Mouse (Mus musculus) heart, postnatal 0 days (tissue): Measurements from ENCODE around the gene Tmem176b. TPM values are rescaled to one million over a fixed set of nuclear protein-coding genes. Genes with fewer than 3 reads are reported as not detected.

ENCODE experiments used
- ATAC-seq: fragments of 200-750 bp; cut with Nextera tagmentation; 2 replicates; pipeline ENCODE4 v1.8.0; 2017; ENCODE audit warnings: low read depth, moderate number of reproducible peaks, moderate library complexity; ENCODE audit not compliant: insufficient read depth
- DNase-seq: peaks from one replicate; pipeline ENCODE4 v3.0.0-alpha.2; 2016; ENCODE audit warnings: low spot score
- H3K27ac ChIP-seq: fragments of 300-500 bp; sonication (generic); 2 replicates; pipeline ENCODE4 v1.5.1; 2014; ENCODE audit warnings: low read depth, mild to moderate bottlenecking
- H3K27me3 ChIP-seq: fragments of 300-500 bp; sonication (generic); 2 replicates; pipeline ENCODE4 v1.6.1; 2014; ENCODE audit warnings: low read length, mixed read lengths; ENCODE audit not compliant: control insufficient read depth, insufficient read depth
- H3K36me3 ChIP-seq: fragments of 300-500 bp; sonication (generic); replicated peaks from 2 replicates; pipeline ENCODE4 v1.6.1; 2014; ENCODE audit warnings: low read length, mixed read lengths; ENCODE audit not compliant: control insufficient read depth, insufficient read depth
- H3K4me1 ChIP-seq: fragments of 300-500 bp; sonication (generic); 2 replicates; pipeline ENCODE4 v1.6.1; 2014; ENCODE audit warnings: antibody characterized with exemption; ENCODE audit not compliant: control insufficient read depth, insufficient read depth
- H3K4me2 ChIP-seq: fragments of 300-500 bp; sonication (generic); 2 replicates; pipeline ENCODE4 v1.6.1; 2014; ENCODE audit warnings: low read depth, mild to moderate bottlenecking, low read length, moderate library complexity
- H3K4me3 ChIP-seq: fragments of 300-500 bp; sonication (generic); 2 replicates; pipeline ENCODE4 v1.5.1; 2014; ENCODE audit warnings: low read depth, low read length
- H3K9ac ChIP-seq: fragments of 300-500 bp; sonication (generic); replicated peaks from 2 replicates; pipeline ENCODE4 v1.6.1; 2014; ENCODE audit warnings: low read depth, low read length, mixed read lengths
- H3K9me3 ChIP-seq: fragments of 300-500 bp; sonication (generic); replicated peaks from 2 replicates; pipeline ENCODE4 v1.6.1; 2016; ENCODE audit warnings: low read length; ENCODE audit not compliant: control insufficient read depth
- CTCF ChIP-seq: IDR thresholded peaks from 2 replicates; pipeline ENCODE4 v1.5.1; 2016; ENCODE audit warnings: antibody characterized with exemption, control low read depth, low read depth
- EP300 ChIP-seq: IDR thresholded peaks from 2 replicates; pipeline ENCODE4 v1.6.1; 2016; ENCODE audit warnings: antibody characterized with exemption, low read depth
- WGBS: fragments of 180-500 bp; shearing (Covaris S2); extraction: QIAGEN DNeasy Blood & Tissue Kit; methylation state at CpG from one replicate; pipeline ENCODE4 v1.1.7; 2014; 5-methylcytosine and 5-hydroxymethylcytosine counted together
- polyA plus RNA-seq: library from polyadenylated mRNA; unstranded; fragments of >200 nt; fragmentation: Nextera tagmentation; extraction: Ambion mirVana; gene quantifications from 2 replicates; pipeline ENCODE4 v1.2.1, GENCODE M21; 2015
- total RNA-seq: library from RNA; depleted of rRNA; stranded (reverse); fragments of >200 nt; gene quantifications from 2 replicates; pipeline ENCODE4 v1.2.3, GENCODE M21; 2014; ENCODE audit warnings: low replicate concordance

Gene Tmem176b
- total and polyA plus RNA-seq, 2 experiments from 2014 or later: 93.9 to 168 TPM

GRCm38 (mm10) chr6:48840371-48840969 lies 826 bp downstream of the Tmem176b start, which contains the start of gene Tmem176a:
TSS of gene Tmem176a (plus strand) at chr6:48840919.
- DNase-seq (peak; percentile 62), ATAC-seq (peak; percentile 22)
- peak within 1 kb of the TSS; percentile 45 for H3K4me3 ChIP-seq
- H3K4me1 ChIP-seq: peaks cover 14% of the 10 kb centered on the region; the same call in 1 of the 2 replicates
- H3K36me3 ChIP-seq: peaks cover 4% of the 10 kb centered on the region
- H3K4me2 ChIP-seq: peak within 1 kb of the TSS; percentile 59
- no peaks in the 10 kb centered on the region for H3K9me3 ChIP-seq
- TF ChIP-seq EP300: no peak
- no peak for TF ChIP-seq CTCF
- peak within 1 kb of the TSS; percentile 27 for H3K9ac ChIP-seq
- 3% methylated on average over 7 of the region's 7 CpGs for WGBS
- H3K27me3 ChIP-seq: no peaks in the 10 kb centered on the region
- H3K27ac ChIP-seq: peak within 1 kb of the TSS; percentile 84

GRCm38 (mm10) chr6:48838321-48839080 lies 2.8 kb downstream of the Tmem176b start:
- Histone ChIP-seq H3K9me3 (no peaks in the 10 kb centered on the region), H3K27me3 (no peaks in the 10 kb centered on the region), H3K4me1 (peaks cover 14% of the 10 kb centered on the region; the same call in 1 of the 2 replicates), H3K36me3 (peaks cover 20% of the 10 kb centered on the region), H3K4me2 (no peak overlapping the region), H3K4me3 (no peak overlapping the region), H3K9ac (no peak overlapping the region), H3K27ac (no peak overlapping the region)
- TF ChIP-seq EP300 (no peak), CTCF (no peak)
- DNase-seq: no peak
- WGBS: 73% methylated on average over 6 of the region's 6 CpGs
- ATAC-seq: no peak

GRCm38 (mm10) chr6:48837516-48837915 lies 3.8 kb downstream of the Tmem176b start:
- no peak for ATAC-seq
- H3K27ac ChIP-seq: no peak overlapping the region
- H3K9me3 ChIP-seq: no peaks in the 10 kb centered on the region
- TF ChIP-seq CTCF (no peak), EP300 (no peak)
- DNase-seq: no peak
- H3K4me3 ChIP-seq: no peak overlapping the region
- H3K27me3 ChIP-seq: no peaks in the 10 kb centered on the region
- no peak overlapping the region for H3K4me2 ChIP-seq
- WGBS: 83% methylated on average over 7 of the region's 7 CpGs
- peaks cover 14% of the 10 kb centered on the region; the same call in 1 of the 2 replicates for H3K4me1 ChIP-seq
- peaks cover 27% of the 10 kb centered on the region for H3K36me3 ChIP-seq
- no peak overlapping the region for H3K9ac ChIP-seq

- Histone ChIP-seq H3K4me2 (no peak overlapping the region), H3K9me3 (no peaks in the 10 kb centered on the region), H3K4me3 (no peak overlapping the region), H3K9ac (no peak overlapping the region), H3K36me3 (peaks cover 27% of the 10 kb centered on the region), H3K4me1 (0 out of 2 replicates have a peak, but pooled peaks cover 5% of the 10 kb centered on the region), H3K27ac (no peak overlapping the region), H3K27me3 (no peaks in the 10 kb centered on the region)
- TF ChIP-seq EP300 (no peak), CTCF (no peak)
- DNase-seq: no peak
- WGBS: 78% methylated on average over 5 of the region's 5 CpGs
- ATAC-seq: no peak
These were observed 5.2 kb downstream of the Tmem176b start for GRCm38 (mm10) chr6:48836146-48836545.

- ATAC-seq: no peak
These were observed 6.1 kb downstream of the Tmem176b start for GRCm38 (mm10) chr6:48835241-48835640.

More at GRCm38 (mm10) chr6:48835241-48835640, 6.1 kb downstream of the Tmem176b start:
- H3K9me3 ChIP-seq: no peaks in the 10 kb centered on the region
- H3K4me2 ChIP-seq: no peak overlapping the region
- peaks cover 27% of the 10 kb centered on the region for H3K36me3 ChIP-seq
- H3K4me1 ChIP-seq: 0 out of 2 replicates have a peak, but pooled peaks cover 3% of the 10 kb centered on the region
- WGBS: 71% methylated on average over 5 of the region's 5 CpGs
- no peak for TF ChIP-seq CTCF
- no peak for TF ChIP-seq EP300
- no peak overlapping the region for H3K27ac ChIP-seq
- H3K4me3 ChIP-seq: no peak overlapping the region
- DNase-seq: no peak
- no peak overlapping the region for H3K9ac ChIP-seq
- H3K27me3 ChIP-seq: no peaks in the 10 kb centered on the region
